Mouse (Mus musculus): ENCODE data around the gene Mrpl48.

The Mrpl48 gene

GRCm38 (mm10) chr7:100534216-100534615, 73.9 kb downstream of the Mrpl48 start:
- no peak for DNase-seq (ENCODE audit: low spot score)

GRCm38 (mm10) chr7:100533503-100533902, 74.6 kb downstream of the Mrpl48 start:
- DNase-seq (ENCODE audit: low spot score), result no peak

DNA sequence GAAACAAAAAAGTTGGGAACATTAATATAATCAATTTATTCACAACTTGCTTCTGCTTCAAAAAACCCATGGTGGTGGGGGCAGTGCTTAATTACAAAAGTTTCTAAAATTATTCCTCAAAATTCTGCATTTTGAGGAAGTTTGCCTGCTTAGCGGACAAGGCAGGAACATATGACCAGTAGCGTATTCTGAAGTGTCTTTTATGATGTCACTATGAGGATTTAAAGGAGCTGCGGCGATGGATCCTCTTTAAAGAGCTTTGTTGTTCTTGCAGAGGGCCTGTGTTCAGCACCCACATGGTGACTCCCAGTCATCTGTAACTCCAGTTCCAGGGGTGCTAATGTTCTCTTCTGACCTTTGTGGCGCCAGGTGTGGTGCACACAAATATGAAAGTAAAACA, 77.3 kb downstream of the Mrpl48 start:
- no peak for DNase-seq (ENCODE audit: low spot score)

GRCm38 (mm10) chr7:100524669-100525068, 83.4 kb downstream of the Mrpl48 start:
- no peak for DNase-seq (ENCODE audit: low spot score)

- DNase-seq (ENCODE audit: low spot score), result no peak
Measured at GRCm38 (mm10) chr7:100522222-100522621, 85.9 kb downstream of the Mrpl48 start.

DNA sequence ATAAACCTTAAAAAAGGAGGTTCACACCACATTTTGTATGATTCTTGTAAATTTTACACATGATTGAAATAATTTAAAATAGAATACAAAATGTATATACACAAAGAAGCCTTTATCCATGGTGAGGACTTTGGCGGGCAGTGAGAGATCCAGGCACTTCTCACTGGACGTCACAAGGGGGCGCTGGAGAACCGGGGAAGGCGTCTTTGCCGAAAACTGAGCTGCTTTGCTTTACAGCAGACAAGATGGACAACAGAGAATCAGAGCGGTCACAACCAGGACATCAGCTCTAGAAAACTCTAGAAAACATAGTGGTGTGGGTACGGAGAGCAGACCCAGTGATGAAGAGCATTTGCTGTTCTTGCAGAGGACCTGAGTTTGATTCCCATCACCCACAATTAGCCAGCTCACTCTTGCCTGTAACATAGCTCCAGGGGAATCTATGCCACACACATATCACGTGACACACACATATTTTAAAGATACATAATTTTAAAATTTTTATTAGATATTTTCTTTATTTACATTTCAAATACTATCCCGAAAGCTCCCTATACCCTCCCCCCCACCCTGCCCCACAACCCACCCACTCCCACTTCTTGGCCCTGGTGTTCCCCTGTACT, 87.3 kb downstream of the Mrpl48 start:
- peak; percentile 83 for DNase-seq (ENCODE audit: low spot score)

- DNase-seq (ENCODE audit: low spot score), result no peak
Measured at GRCm38 (mm10) chr7:100520204-100520603, 87.9 kb downstream of the Mrpl48 start.

DNA sequence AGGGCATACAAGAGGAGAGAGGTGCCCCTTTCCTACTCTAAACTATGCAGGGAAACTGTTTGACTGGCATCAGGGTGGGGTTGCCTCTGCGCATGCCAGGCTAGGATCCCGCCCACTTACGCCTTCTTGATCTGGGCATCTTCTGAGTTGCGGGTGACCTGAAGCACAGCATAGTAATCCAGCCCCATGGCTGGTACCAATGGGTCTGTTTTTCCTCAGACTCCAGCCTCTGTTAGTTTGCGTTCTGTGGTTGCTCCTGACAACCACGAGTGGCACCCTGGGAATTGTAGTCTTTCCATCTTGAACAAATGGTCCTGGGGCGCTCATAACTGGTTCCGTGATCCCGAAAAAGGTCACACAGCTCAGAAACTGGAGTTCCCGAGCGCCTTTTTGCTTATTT, 93.5 kb downstream of the Mrpl48 start, which contains the start of gene Dnajb13:
TSS of gene Dnajb13 (minus strand) at position 388 of the 400 bp plus-strand sequence.
- DNase-seq (ENCODE audit: low spot score), result no peak

- no peak for DNase-seq (ENCODE audit: low spot score)
Measured at GRCm38 (mm10) chr7:100511602-100512001, 96.5 kb downstream of the Mrpl48 start.

DNA sequence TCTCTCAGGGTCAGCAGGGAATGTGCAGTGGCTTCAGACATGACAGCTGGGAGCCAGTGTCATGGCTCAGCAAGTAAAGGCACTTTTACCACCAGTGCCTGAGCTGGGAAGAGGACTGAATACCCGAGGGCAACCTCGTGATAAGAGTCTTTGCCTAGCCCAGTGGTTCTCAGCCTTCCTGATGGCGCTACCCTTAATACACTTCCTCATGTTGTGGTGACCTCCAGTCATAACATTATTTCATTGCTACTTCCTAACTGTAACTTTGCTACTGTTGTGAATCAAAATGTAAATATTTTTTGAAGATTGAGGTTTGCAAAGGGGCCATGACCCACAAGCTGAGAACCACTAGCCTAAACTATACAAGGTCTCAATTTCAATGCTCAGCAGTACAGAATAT, 99.4 kb downstream of the Mrpl48 start:
- DNase-seq (ENCODE audit: low spot score), result no peak

GRCm38 (mm10) chr7:100506494-100506893, 101.6 kb downstream of the Mrpl48 start:
- DNase-seq (ENCODE audit: low spot score), result no peak

DNA sequence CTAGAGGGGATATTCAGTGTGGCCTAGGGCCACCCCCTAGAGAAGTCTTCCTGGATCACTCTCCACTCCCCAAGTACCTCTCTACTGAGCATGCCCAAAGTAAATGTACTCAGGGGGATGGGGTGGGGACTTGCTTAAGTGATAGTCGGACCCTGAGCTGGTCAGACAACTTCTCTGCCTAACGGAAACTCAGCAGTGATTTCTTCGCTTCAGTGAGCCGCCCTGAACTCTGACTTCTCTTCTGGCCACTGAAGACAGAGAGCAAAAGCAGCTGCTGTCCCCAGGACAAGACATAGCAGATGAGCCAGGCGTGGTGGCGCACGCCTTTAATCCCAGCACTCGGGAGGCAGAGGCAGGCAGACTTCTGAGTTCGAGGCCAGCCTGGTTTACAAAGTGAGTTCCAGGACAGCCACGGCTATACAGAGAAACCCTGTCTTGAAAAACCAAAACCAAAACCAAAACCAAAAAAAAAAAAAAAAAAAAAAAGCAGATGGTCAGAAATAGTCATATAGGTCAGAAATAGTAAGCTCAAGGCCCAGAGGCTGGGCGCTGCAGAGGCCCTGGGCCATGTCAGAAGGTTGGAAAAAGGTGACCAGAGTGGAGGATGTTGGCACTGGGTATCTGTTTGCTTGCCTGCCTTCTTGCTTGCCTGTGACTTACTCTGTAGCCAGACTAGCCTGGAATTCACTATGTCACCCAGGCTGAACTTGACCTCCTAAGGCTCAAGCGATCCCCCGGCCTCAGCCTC, 103.2 kb downstream of the Mrpl48 start:
- DNase-seq (ENCODE audit: low spot score), result no peak

GRCm38 (mm10) chr7:100503076-100503475, 105.0 kb downstream of the Mrpl48 start:
- DNase-seq (ENCODE audit: low spot score), result no peak

DNA sequence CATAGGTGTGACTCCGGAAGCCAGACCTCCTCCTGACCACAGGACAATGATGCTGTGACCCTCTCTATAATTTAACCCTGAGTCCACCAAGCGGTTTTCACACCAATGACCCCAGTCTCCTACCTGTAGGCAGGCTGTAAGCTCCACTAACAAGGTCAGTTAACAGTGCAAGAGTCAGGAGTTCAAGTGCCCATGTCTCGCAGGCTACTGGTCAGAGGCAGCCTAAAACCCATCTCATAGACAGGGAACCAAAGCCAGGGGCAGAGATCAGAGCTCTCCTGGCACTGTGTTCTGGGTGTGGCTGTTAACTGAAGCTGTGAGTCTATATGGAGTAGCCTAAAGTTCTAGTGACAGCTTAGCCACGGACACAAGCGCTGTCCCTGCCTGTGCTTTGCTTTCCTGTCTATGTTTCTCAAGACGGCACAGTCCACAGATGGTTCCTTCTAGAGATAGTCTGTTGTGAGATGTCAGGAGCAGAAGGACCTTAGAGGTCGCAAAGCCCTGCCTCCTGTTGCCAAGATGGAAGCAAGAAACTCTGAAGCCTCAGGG, 105.7 kb downstream of the Mrpl48 start:
- DNase-seq (ENCODE audit: low spot score), result no peak

- no peak for DNase-seq (ENCODE audit: low spot score)
Measured at GRCm38 (mm10) chr7:100501844-100502373, 106.2 kb downstream of the Mrpl48 start.

GRCm38 (mm10) chr7:100501027-100501843, 106.9 kb downstream of the Mrpl48 start:
- no peak for DNase-seq (ENCODE audit: low spot score)

DNA sequence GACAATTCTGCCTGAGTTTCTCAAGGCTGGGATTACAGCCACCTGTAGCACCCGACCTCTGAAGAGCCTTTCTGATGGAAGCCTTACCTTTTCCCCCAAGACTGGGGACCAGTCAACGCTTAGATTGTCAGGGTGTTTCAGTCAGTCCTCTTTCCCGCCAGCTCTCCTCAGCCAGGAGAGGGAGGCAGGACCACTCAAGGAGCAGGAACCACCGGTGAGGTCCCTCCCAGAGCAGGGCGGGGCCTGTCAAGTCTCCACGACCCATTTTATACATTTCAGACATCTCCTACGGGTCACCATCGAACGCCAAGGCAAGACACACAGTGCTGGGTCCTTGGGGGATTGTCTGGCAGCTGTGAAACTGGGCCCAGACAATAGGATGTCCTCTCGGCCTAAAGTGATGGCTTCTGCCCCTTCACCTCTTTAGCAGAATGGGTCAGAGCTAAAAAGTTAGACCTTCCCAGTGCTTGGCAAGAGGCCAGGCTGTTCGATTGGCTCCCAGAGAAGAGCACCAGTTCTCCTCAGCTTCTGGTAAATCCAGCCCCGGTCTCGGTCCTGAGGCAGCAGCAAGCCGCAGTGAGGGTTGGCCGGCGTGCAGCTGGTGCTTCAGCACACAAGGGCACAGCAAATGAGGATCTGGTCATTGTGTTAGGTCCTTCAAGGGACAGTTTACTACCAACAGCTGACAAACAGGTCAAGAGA, 107.7 kb downstream of the Mrpl48 start:
- no peak for DNase-seq (ENCODE audit: low spot score)

DNA sequence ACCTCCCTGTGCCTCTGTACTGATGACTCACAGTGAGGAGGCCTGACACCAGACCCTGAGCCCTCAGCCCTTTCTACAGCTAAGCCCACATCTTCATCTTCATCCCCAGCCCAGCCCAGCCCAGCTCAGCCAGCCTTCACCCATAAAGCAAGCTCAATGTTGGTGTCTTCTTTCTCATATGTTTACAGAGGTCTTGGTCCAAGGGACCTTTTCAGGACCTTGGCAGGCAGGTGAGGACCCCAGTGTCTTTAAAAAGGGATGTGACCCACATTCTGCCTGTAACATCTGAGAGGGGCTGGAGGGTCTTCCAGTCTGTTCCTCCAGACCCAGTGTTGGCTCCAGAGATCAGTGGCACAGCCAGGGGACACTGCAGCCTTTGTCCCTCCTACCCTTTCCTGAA, 108.6 kb downstream of the Mrpl48 start:
- no peak for DNase-seq (ENCODE audit: low spot score)

GRCm38 (mm10) chr7:100497982-100498381, 110.1 kb downstream of the Mrpl48 start:
- no peak for DNase-seq (ENCODE audit: low spot score)

DNA sequence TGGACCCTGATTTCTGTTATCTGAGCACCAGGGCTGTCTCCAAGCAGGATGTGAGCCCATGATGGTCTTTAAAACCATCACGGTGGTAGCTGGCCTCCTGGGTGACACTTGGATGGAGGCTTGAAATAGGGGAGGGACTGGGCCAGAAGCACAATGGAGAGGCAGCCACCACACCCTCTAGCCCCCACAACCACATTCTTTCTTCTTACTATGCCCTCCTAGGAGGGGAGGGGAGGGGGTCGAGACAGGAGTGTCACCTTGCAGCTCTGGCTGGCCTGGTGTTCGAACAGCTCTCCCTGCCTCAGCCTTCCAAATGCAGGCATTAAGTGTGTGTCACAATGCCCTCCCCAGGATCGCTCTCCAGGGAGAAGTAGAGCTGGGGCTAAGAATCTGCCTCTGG, 110.7 kb downstream of the Mrpl48 start:
- DNase-seq (ENCODE audit: low spot score), result no peak

- no peak for DNase-seq (ENCODE audit: low spot score)
Measured at GRCm38 (mm10) chr7:100496791-100497190, 111.3 kb downstream of the Mrpl48 start.

- DNase-seq (ENCODE audit: low spot score), result no peak
Measured at GRCm38 (mm10) chr7:100496371-100496770, 111.7 kb downstream of the Mrpl48 start.

Measured in ovary, postnatal 14 days (tissue).